Mouse (Mus musculus): ENCODE measurements around the gene Olfr272. TPM values are rescaled to one million over a fixed set of nuclear protein-coding genes. Genes with fewer than 3 reads are reported as not detected.

Olfr272 gene
- polyA plus RNA-seq (2015; fragmentation: Nextera tagmentation; extraction: Ambion mirVana): not detected in 2 replicates

GRCm38 (mm10) chr4:52919078-52919477 lies at the start of gene Olfr272:
Gene Olfr272 (minus strand): TSS chr4:52919178.
- no peaks in the 10 kb centered on the region for H3K36me3 ChIP-seq (ENCODE audit: control insufficient read depth, insufficient read depth)
- no peaks in the 10 kb centered on the region for H3K4me1 ChIP-seq (ENCODE audit: control insufficient read depth, insufficient read depth, low read length)
- no peak for ATAC-seq (replicated peaks; ENCODE audit: extremely low read depth, insufficient read depth, low FRiP score)
- H3K27me3 ChIP-seq (ENCODE audit: control insufficient read depth, insufficient read depth, low read length): no peaks in the 10 kb centered on the region
- no peak within 1 kb of the TSS for H3K4me2 ChIP-seq (ENCODE audit: low read depth, low read length)
- no peak within 1 kb of the TSS for H3K9ac ChIP-seq (ENCODE audit: low read length)
- WGBS: 78% methylated on average over 2 of the region's 2 CpGs
- no peaks in the 10 kb centered on the region for H3K9me3 ChIP-seq (replicated peaks; ENCODE audit: control insufficient read depth, low read length)
- no peak within 1 kb of the TSS for H3K27ac ChIP-seq (ENCODE audit: low read length)
- no peak within 1 kb of the TSS for H3K4me3 ChIP-seq (ENCODE audit: low read length)

DNA sequence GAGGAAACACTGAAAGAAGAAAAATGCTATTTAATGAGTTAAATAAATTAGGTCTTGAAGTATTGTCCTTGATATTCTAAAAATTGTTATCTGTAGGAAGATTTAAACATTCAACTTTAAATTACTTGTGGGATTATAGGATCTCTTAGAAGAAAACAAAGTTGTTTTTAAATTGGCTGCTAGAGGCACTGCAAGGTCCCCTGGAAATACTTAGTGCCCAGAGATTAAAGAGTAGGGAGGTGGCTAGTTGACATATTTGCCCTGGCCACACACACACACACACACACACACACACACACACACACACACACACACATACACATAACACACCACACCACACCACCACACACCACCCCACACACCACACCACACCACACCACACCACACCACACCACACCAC lies 45.3 kb upstream of the Olfr272 start, which contains the start of gene Olfr270:
Gene Olfr270 (plus strand): TSS at position 301 of the 400 bp plus-strand sequence.
- no peaks in the 10 kb centered on the region for H3K9me3 ChIP-seq (replicated peaks; ENCODE audit: control insufficient read depth, low read length)
- no peaks in the 10 kb centered on the region for H3K27me3 ChIP-seq (ENCODE audit: control insufficient read depth, insufficient read depth, low read length)
- ATAC-seq (replicated peaks; ENCODE audit: extremely low read depth, insufficient read depth, low FRiP score): no peak
- H3K4me2 ChIP-seq (ENCODE audit: low read depth, low read length): no peak within 1 kb of the TSS
- no peaks in the 10 kb centered on the region for H3K4me1 ChIP-seq (ENCODE audit: control insufficient read depth, insufficient read depth, low read length)
- no peak within 1 kb of the TSS for H3K9ac ChIP-seq (ENCODE audit: low read length)
- no peaks in the 10 kb centered on the region for H3K36me3 ChIP-seq (ENCODE audit: control insufficient read depth, insufficient read depth)
- H3K4me3 ChIP-seq (ENCODE audit: low read length): no peak within 1 kb of the TSS
- no peak within 1 kb of the TSS for H3K27ac ChIP-seq (ENCODE audit: low read length)

GRCm38 (mm10) chr4:52958693-52959092 lies 39.7 kb upstream of the Olfr272 start:
- WGBS: 24% methylated on average over 4 of the region's 4 CpGs
- no peaks in the 10 kb centered on the region for H3K9me3 ChIP-seq (replicated peaks; ENCODE audit: control insufficient read depth, low read length)
- H3K4me3 ChIP-seq (ENCODE audit: low read length): no peak overlapping the region

DNA sequence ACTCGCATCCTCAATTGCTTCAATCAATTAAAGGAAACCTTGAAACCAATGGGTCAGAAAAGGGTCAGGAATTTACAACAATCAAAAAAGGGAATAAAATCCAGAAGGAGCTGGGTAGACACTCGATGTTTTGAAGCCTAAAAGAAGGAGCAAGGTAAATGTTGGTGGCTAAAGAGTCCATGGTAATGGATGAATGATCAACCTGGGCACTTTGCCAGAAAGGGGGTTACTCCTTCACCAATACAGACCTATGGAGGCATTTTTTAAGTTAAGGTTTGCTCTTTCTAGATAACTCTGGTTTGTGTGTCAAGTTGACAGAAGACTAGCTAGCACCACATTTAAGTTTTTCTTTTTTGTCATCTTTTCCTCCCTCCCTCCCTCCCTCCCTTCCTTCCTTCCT lies 30.0 kb upstream of the Olfr272 start:
- H3K4me2 ChIP-seq (ENCODE audit: low read depth, low read length): no peak overlapping the region
- WGBS: 75% methylated on average over 2 of the region's 2 CpGs
- ATAC-seq (replicated peaks; ENCODE audit: extremely low read depth, insufficient read depth, low FRiP score): no peak

More at GRCm38 (mm10) chr4:52958693-52959092, 39.7 kb upstream of the Olfr272 start:
- no peaks in the 10 kb centered on the region for H3K4me1 ChIP-seq (ENCODE audit: control insufficient read depth, insufficient read depth, low read length)
- no peak; the same call in 1 of the 2 replicates for ATAC-seq (replicated peaks; ENCODE audit: extremely low read depth, insufficient read depth, low FRiP score)
- no peaks in the 10 kb centered on the region for H3K27me3 ChIP-seq (ENCODE audit: control insufficient read depth, insufficient read depth, low read length)
- no peak overlapping the region for H3K4me2 ChIP-seq (ENCODE audit: low read depth, low read length)
- H3K27ac ChIP-seq (ENCODE audit: low read length): no peak overlapping the region
- no peak overlapping the region for H3K9ac ChIP-seq (ENCODE audit: low read length)
- H3K36me3 ChIP-seq (ENCODE audit: control insufficient read depth, insufficient read depth): no peaks in the 10 kb centered on the region

GRCm38 (mm10) chr4:52946665-52947064 lies 27.7 kb upstream of the Olfr272 start:
- Histone ChIP-seq H3K27ac (ENCODE audit: low read length) (no peak overlapping the region), H3K9me3 (replicated peaks; ENCODE audit: control insufficient read depth, low read length) (no peaks in the 10 kb centered on the region), H3K36me3 (ENCODE audit: control insufficient read depth, insufficient read depth) (no peaks in the 10 kb centered on the region), H3K9ac (ENCODE audit: low read length) (no peak overlapping the region), H3K27me3 (ENCODE audit: control insufficient read depth, insufficient read depth, low read length) (no peaks in the 10 kb centered on the region), H3K4me2 (ENCODE audit: low read depth, low read length) (no peak overlapping the region), H3K4me3 (ENCODE audit: low read length) (no peak overlapping the region), H3K4me1 (ENCODE audit: control insufficient read depth, insufficient read depth, low read length) (no peaks in the 10 kb centered on the region)
- ATAC-seq (replicated peaks; ENCODE audit: extremely low read depth, insufficient read depth, low FRiP score): no peak

More for the DNA sequence above, 30.0 kb upstream of the Olfr272 start:
- H3K27me3 ChIP-seq (ENCODE audit: control insufficient read depth, insufficient read depth, low read length): no peaks in the 10 kb centered on the region
- no peak overlapping the region for H3K27ac ChIP-seq (ENCODE audit: low read length)
- no peak overlapping the region for H3K4me3 ChIP-seq (ENCODE audit: low read length)
- H3K4me1 ChIP-seq (ENCODE audit: control insufficient read depth, insufficient read depth, low read length): no peaks in the 10 kb centered on the region
- no peak overlapping the region for H3K9ac ChIP-seq (ENCODE audit: low read length)
- no peaks in the 10 kb centered on the region for H3K9me3 ChIP-seq (replicated peaks; ENCODE audit: control insufficient read depth, low read length)
- H3K36me3 ChIP-seq (ENCODE audit: control insufficient read depth, insufficient read depth): no peaks in the 10 kb centered on the region

DNA sequence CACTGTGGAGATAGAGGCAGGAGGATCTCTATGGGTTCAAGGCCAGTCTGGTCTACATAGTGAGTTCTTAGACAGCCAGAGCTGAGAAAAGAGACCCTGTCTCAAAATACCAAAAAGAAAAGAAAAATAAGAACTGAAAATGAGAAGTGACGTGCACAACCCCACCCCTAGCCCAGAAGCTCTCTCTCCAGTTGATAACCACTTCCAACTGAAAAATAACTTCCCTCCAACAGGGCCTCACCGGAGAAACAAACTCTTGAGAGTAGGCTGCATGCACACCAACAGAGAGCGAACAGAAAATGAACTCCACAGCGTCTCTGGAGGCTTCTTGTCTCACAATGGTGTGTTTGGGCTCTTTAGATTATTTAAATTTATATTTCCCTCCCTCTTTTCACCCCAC lies 11.5 kb upstream of the Olfr272 start:
- ATAC-seq (replicated peaks; ENCODE audit: extremely low read depth, insufficient read depth, low FRiP score): no peak
- no peak overlapping the region for H3K9ac ChIP-seq (ENCODE audit: low read length)
- H3K4me2 ChIP-seq (ENCODE audit: low read depth, low read length): no peak overlapping the region
- no peaks in the 10 kb centered on the region for H3K9me3 ChIP-seq (replicated peaks; ENCODE audit: control insufficient read depth, low read length)
- H3K27me3 ChIP-seq (ENCODE audit: control insufficient read depth, insufficient read depth, low read length): no peaks in the 10 kb centered on the region
- 84% methylated on average over 4 of the region's 4 CpGs for WGBS
- H3K36me3 ChIP-seq (ENCODE audit: control insufficient read depth, insufficient read depth): no peaks in the 10 kb centered on the region
- no peaks in the 10 kb centered on the region for H3K4me1 ChIP-seq (ENCODE audit: control insufficient read depth, insufficient read depth, low read length)
- no peak overlapping the region for H3K4me3 ChIP-seq (ENCODE audit: low read length)
- H3K27ac ChIP-seq (ENCODE audit: low read length): no peak overlapping the region

GRCm38 (mm10) chr4:52917311-52917688 lies 1.7 kb downstream of the Olfr272 start:
- H3K36me3 ChIP-seq (ENCODE audit: control insufficient read depth, insufficient read depth): no peaks in the 10 kb centered on the region
- H3K27ac ChIP-seq (ENCODE audit: low read length): no peak overlapping the region
- H3K4me3 ChIP-seq (ENCODE audit: low read length): no peak overlapping the region
- no peak overlapping the region for H3K4me2 ChIP-seq (ENCODE audit: low read depth, low read length)
- H3K9me3 ChIP-seq (replicated peaks; ENCODE audit: control insufficient read depth, low read length): no peaks in the 10 kb centered on the region
- H3K27me3 ChIP-seq (ENCODE audit: control insufficient read depth, insufficient read depth, low read length): no peaks in the 10 kb centered on the region
- H3K4me1 ChIP-seq (ENCODE audit: control insufficient read depth, insufficient read depth, low read length): no peaks in the 10 kb centered on the region
- 84% methylated on average over 2 of the region's 2 CpGs for WGBS
- no peak overlapping the region for H3K9ac ChIP-seq (ENCODE audit: low read length)
- ATAC-seq (replicated peaks; ENCODE audit: extremely low read depth, insufficient read depth, low FRiP score): no peak

GRCm38 (mm10) chr4:52916659-52917310 lies 2.2 kb downstream of the Olfr272 start:
- H3K4me1 ChIP-seq (ENCODE audit: control insufficient read depth, insufficient read depth, low read length): no peaks in the 10 kb centered on the region
- H3K9me3 ChIP-seq (replicated peaks; ENCODE audit: control insufficient read depth, low read length): no peaks in the 10 kb centered on the region
- no peak overlapping the region for H3K9ac ChIP-seq (ENCODE audit: low read length)
- no peaks in the 10 kb centered on the region for H3K36me3 ChIP-seq (ENCODE audit: control insufficient read depth, insufficient read depth)
- H3K4me2 ChIP-seq (ENCODE audit: low read depth, low read length): no peak overlapping the region
- WGBS: 72% methylated on average over 6 of the region's 6 CpGs
- no peak for ATAC-seq (replicated peaks; ENCODE audit: extremely low read depth, insufficient read depth, low FRiP score)
- H3K27me3 ChIP-seq (ENCODE audit: control insufficient read depth, insufficient read depth, low read length): no peaks in the 10 kb centered on the region
- H3K27ac ChIP-seq (ENCODE audit: low read length): no peak overlapping the region
- H3K4me3 ChIP-seq (ENCODE audit: low read length): no peak overlapping the region

DNA sequence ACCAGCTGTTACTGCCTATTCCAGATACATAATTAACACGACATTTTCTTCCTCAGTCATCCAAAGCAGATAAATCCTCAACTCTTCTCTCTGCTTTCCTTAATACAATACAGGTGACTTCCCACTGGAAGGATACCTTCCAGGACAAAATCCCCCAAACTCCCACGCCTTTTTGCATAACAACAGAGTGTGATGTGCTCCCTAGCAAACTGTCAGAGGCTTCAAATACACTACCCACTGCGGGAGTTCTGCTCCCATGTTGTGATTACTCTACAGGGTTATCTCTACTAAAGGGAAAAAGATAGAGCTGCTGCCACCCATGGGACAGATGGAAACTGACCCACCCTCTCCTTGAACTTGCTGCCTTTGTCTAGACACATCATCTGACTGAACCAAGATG lies 6.6 kb downstream of the Olfr272 start:
- Histone ChIP-seq H3K27me3 (ENCODE audit: control insufficient read depth, insufficient read depth, low read length) (no peaks in the 10 kb centered on the region), H3K9me3 (replicated peaks; ENCODE audit: control insufficient read depth, low read length) (no peaks in the 10 kb centered on the region)
- WGBS: 25% methylated on average over 3 of the region's 3 CpGs

More for the DNA sequence above, 6.6 kb downstream of the Olfr272 start:
- Histone ChIP-seq H3K27ac (ENCODE audit: low read length) (no peak overlapping the region), H3K4me1 (ENCODE audit: control insufficient read depth, insufficient read depth, low read length) (no peaks in the 10 kb centered on the region), H3K4me2 (ENCODE audit: low read depth, low read length) (no peak overlapping the region), H3K9ac (ENCODE audit: low read length) (no peak overlapping the region), H3K36me3 (ENCODE audit: control insufficient read depth, insufficient read depth) (no peaks in the 10 kb centered on the region), H3K4me3 (ENCODE audit: low read length) (no peak overlapping the region)
- ATAC-seq (replicated peaks; ENCODE audit: extremely low read depth, insufficient read depth, low FRiP score): no peak
